Mouse (Mus musculus): ENCODE data around the gene Zcchc2. TPM values are rescaled to one million over a fixed set of nuclear protein-coding genes. Genes with fewer than 3 reads are reported as not detected.

Zcchc2 gene
- polyA plus RNA-seq, 1 experiment = 4.7 TPM

- no peaks in the 10 kb centered on the region for H3K36me3 ChIP-seq (ENCODE audit: control insufficient read depth, insufficient read depth)
- H3K4me2 ChIP-seq (ENCODE audit: low read depth) = no peak overlapping the region
- H3ac ChIP-seq (ENCODE audit: control insufficient read depth, insufficient read length) = no peak overlapping the region
- TF ChIP-seq TCF12 (IDR thresholded peaks at IDR 0.05; ENCODE audit: insufficient read depth, poor library complexity, severe bottlenecking) = no peak
- no peak for TF ChIP-seq SRF (IDR thresholded peaks at IDR 0.05; ENCODE audit: control insufficient read depth, insufficient read length, low read depth)
- TF ChIP-seq MYOG (IDR thresholded peaks at IDR 0.05; ENCODE audit: control insufficient read depth in 1 of 3, insufficient read depth in 1 of 3, insufficient read length in 2 of 3, low read depth in 2 of 3) = no peak
- no peak for TF ChIP-seq POLR2AphosphoS2 (IDR thresholded peaks at IDR 0.05; ENCODE audit: insufficient read length, low read depth)
- TF ChIP-seq USF1 (IDR thresholded peaks at IDR 0.05; ENCODE audit: low read depth) = no peak
- no peak for TF ChIP-seq REST (IDR thresholded peaks at IDR 0.05; ENCODE audit: insufficient read depth, insufficient read length)
- H3K4me3 ChIP-seq = no peak overlapping the region
- H3K79me2 ChIP-seq (ENCODE audit: control insufficient read depth, insufficient read depth) = no peaks in the 10 kb centered on the region
- no peaks in the 10 kb centered on the region for H3K27me3 ChIP-seq (ENCODE audit: control insufficient read depth, insufficient read depth, insufficient read length)
Observed at GRCm38 (mm10) chr1:105953588-105953987, 36.6 kb upstream of the Zcchc2 start.

GRCm38 (mm10) chr1:105954047-105954446 is 36.2 kb upstream of the Zcchc2 start:
- Histone ChIP-seq H3ac (ENCODE audit: control insufficient read depth, insufficient read length) (no peak overlapping the region), H3K27me3 (ENCODE audit: control insufficient read depth, insufficient read depth, insufficient read length) (no peaks in the 10 kb centered on the region), H3K4me2 (ENCODE audit: low read depth) (no peak overlapping the region), H3K36me3 (ENCODE audit: control insufficient read depth, insufficient read depth) (no peaks in the 10 kb centered on the region), H3K4me3 (no peak overlapping the region), H3K79me2 (ENCODE audit: control insufficient read depth, insufficient read depth) (no peaks in the 10 kb centered on the region)
- TF ChIP-seq USF1 (IDR thresholded peaks at IDR 0.05; ENCODE audit: low read depth) = no peak
- no peak for TF ChIP-seq TCF3 (IDR thresholded peaks at IDR 0.05; ENCODE audit: insufficient read length, low read depth)
- no peak for TF ChIP-seq REST (IDR thresholded peaks at IDR 0.05; ENCODE audit: insufficient read depth, insufficient read length)
- no peak for TF ChIP-seq CEBPB (IDR thresholded peaks at IDR 0.05; ENCODE audit: insufficient read depth, poor library complexity, severe bottlenecking)
- TF ChIP-seq MYOG (IDR thresholded peaks at IDR 0.05; ENCODE audit: control insufficient read depth in 1 of 3, insufficient read depth in 1 of 3, insufficient read length in 2 of 3, low read depth in 2 of 3) = no peak
- no peak for TF ChIP-seq MYOD1 (IDR thresholded peaks at IDR 0.05; ENCODE audit: control insufficient read depth in 1 of 3, insufficient read length in 2 of 3, low read depth in 2 of 3)

- Histone ChIP-seq H3ac (ENCODE audit: control insufficient read depth, insufficient read length) (no peak overlapping the region), H3K4me3 (no peak overlapping the region), H3K36me3 (ENCODE audit: control insufficient read depth, insufficient read depth) (no peaks in the 10 kb centered on the region), H3K27me3 (ENCODE audit: control insufficient read depth, insufficient read depth, insufficient read length) (no peaks in the 10 kb centered on the region), H3K79me2 (ENCODE audit: control insufficient read depth, insufficient read depth) (no peaks in the 10 kb centered on the region), H3K4me2 (ENCODE audit: low read depth) (no peak overlapping the region)
- TF ChIP-seq POLR2A (IDR thresholded peaks at IDR 0.05; ENCODE audit: insufficient read length, low read depth) = no peak
- TF ChIP-seq SRF (IDR thresholded peaks at IDR 0.05; ENCODE audit: control insufficient read depth, insufficient read length, low read depth) = no peak
- TF ChIP-seq CEBPB (IDR thresholded peaks at IDR 0.05; ENCODE audit: insufficient read depth, poor library complexity, severe bottlenecking) = no peak
- no peak for TF ChIP-seq USF1 (IDR thresholded peaks at IDR 0.05; ENCODE audit: low read depth)
- TF ChIP-seq MYOD1 (IDR thresholded peaks at IDR 0.05; ENCODE audit: control insufficient read depth in 1 of 3, insufficient read length in 2 of 3, low read depth in 2 of 3) = no peak
- no peak for TF ChIP-seq POLR2AphosphoS2 (IDR thresholded peaks at IDR 0.05; ENCODE audit: insufficient read length, low read depth)
- TF ChIP-seq MYOG (IDR thresholded peaks at IDR 0.05; ENCODE audit: control insufficient read depth in 1 of 3, insufficient read depth in 1 of 3, insufficient read length in 2 of 3, low read depth in 2 of 3) = no peak
Observed at GRCm38 (mm10) chr1:105956057-105956456, 34.1 kb upstream of the Zcchc2 start.

- Histone ChIP-seq H3K4me3 (no peak overlapping the region), H3ac (ENCODE audit: control insufficient read depth, insufficient read length) (no peak overlapping the region), H3K36me3 (ENCODE audit: control insufficient read depth, insufficient read depth) (no peaks in the 10 kb centered on the region), H3K27me3 (ENCODE audit: control insufficient read depth, insufficient read depth, insufficient read length) (no peaks in the 10 kb centered on the region), H3K4me2 (ENCODE audit: low read depth) (no peak overlapping the region), H3K79me2 (ENCODE audit: control insufficient read depth, insufficient read depth) (no peaks in the 10 kb centered on the region)
- TF ChIP-seq MAX (IDR thresholded peaks at IDR 0.05; ENCODE audit: low read depth) = no peak
Observed at GRCm38 (mm10) chr1:105961472-105961871, 28.7 kb upstream of the Zcchc2 start.

GRCm38 (mm10) chr1:105962084-105962818 is 28.0 kb upstream of the Zcchc2 start:
- TF ChIP-seq MYOD1 (IDR thresholded peaks at IDR 0.05; ENCODE audit: control insufficient read depth in 1 of 3, insufficient read length in 2 of 3, low read depth in 2 of 3) = no peak
- TF ChIP-seq SRF (IDR thresholded peaks at IDR 0.05; ENCODE audit: control insufficient read depth, insufficient read length, low read depth) = no peak
- no peak for TF ChIP-seq TCF3 (IDR thresholded peaks at IDR 0.05; ENCODE audit: insufficient read length, low read depth)
- TF ChIP-seq MYOG (IDR thresholded peaks at IDR 0.05; ENCODE audit: control insufficient read depth in 1 of 3, insufficient read depth in 1 of 3, insufficient read length in 2 of 3, low read depth in 2 of 3) = no peak
- TF ChIP-seq E2F4 (IDR thresholded peaks at IDR 0.05; ENCODE audit: insufficient read depth) = no peak
- TF ChIP-seq USF1 (IDR thresholded peaks at IDR 0.05; ENCODE audit: low read depth) = no peak
- TF ChIP-seq POLR2AphosphoS2 (IDR thresholded peaks at IDR 0.05; ENCODE audit: insufficient read length, low read depth) = no peak
- no peak for TF ChIP-seq CEBPB (IDR thresholded peaks at IDR 0.05; ENCODE audit: insufficient read depth, poor library complexity, severe bottlenecking)
- no peak for TF ChIP-seq TCF12 (IDR thresholded peaks at IDR 0.05; ENCODE audit: insufficient read depth, poor library complexity, severe bottlenecking)
- no peak for TF ChIP-seq REST (IDR thresholded peaks at IDR 0.05; ENCODE audit: insufficient read depth, insufficient read length)
- no peak for TF ChIP-seq POLR2A (IDR thresholded peaks at IDR 0.05; ENCODE audit: insufficient read length, low read depth)
- TF ChIP-seq MAX (IDR thresholded peaks at IDR 0.05; ENCODE audit: low read depth) = no peak
- Histone ChIP-seq H3K36me3 (ENCODE audit: control insufficient read depth, insufficient read depth) (no peaks in the 10 kb centered on the region), H3K27me3 (ENCODE audit: control insufficient read depth, insufficient read depth, insufficient read length) (no peaks in the 10 kb centered on the region), H3K4me2 (ENCODE audit: low read depth) (no peak overlapping the region), H3K79me2 (ENCODE audit: control insufficient read depth, insufficient read depth) (no peaks in the 10 kb centered on the region), H3ac (ENCODE audit: control insufficient read depth, insufficient read length) (no peak overlapping the region), H3K4me3 (no peak overlapping the region)

All from myocyte (in vitro differentiated cells).